Mouse (Mus musculus): ENCODE measurements around the gene Olfr1151.

GRCm38 (mm10) chr2:87905066-87905465 is 49.4 kb downstream of the Olfr1151 start, which contains the start of gene Olfr1154:
- TF ChIP-seq CTCF (IDR thresholded peaks at IDR 0.05; ENCODE audit: low read depth), result no peak
- no peak for TF ChIP-seq EP300 (IDR thresholded peaks at IDR 0.05; ENCODE audit: low read depth)

Data from heart, postnatal 0 days (tissue).